Mouse (Mus musculus) thymus, adult 2 months (tissue): Measurements from ENCODE around the gene 1700122O11Rik.

Experiments used
- CTCF ChIP-seq: fragments of 200-500 bp; IDR thresholded peaks from 2 replicates; pipeline ENCODE4 v1.5.1; 2012; ENCODE audit warnings: mild to moderate bottlenecking, control low read depth, low read length, moderate library complexity, borderline replicate concordance; ENCODE audit not compliant: control insufficient read depth, poor library complexity, insufficient read depth; ENCODE audit errors: extremely low read depth
- POLR2A ChIP-seq: fragments of 200-500 bp; IDR thresholded peaks from 2 replicates; pipeline ENCODE4 v1.6.1; 2012; ENCODE audit warnings: mild to moderate bottlenecking, low read length, control low read depth, moderate library complexity; ENCODE audit not compliant: control insufficient read depth, poor library complexity, insufficient read depth; ENCODE audit errors: extremely low read depth

GRCm38 (mm10) chr17:48043154-48043880 is 5.2 kb upstream of the 1700122O11Rik start:
- no peak for TF ChIP-seq CTCF
- no peak for TF ChIP-seq POLR2A
